In genomic region chr5:149647367-149648115, GRCm38 (mm10) we compare ENCODE assay signal across 12 mouse cellular contexts. TPM values are rescaled to one million over a fixed set of nuclear protein-coding genes. Genes with fewer than 3 reads are reported as not detected.
DNase-seq lines count a peak whose midpoint lies in the region; ATAC-seq and TF ChIP-seq lines count a peak whose summit lies in the region.
"Had no signal": no experiment of that assay in that cellular context is flagged by ENCODE, and none has a peak within 500 bp of the region (broad histone marks: within the 10 kb centered on the region; RNA-seq: fewer than 3 reads in every experiment).

No protein-coding gene starts in this region.

- ATAC-seq in kidney, postnatal 0 days (replicated peaks; ENCODE audit: low FRiP score, low read depth): no peak
- no peak for ATAC-seq in kidney, embryonic 16.5 days (ENCODE audit: low FRiP score, low TSS enrichment)
- ATAC-seq in midbrain, embryonic 12.5 days (ENCODE audit: low FRiP score, low read depth): peak; percentile 50; the same call in 1 of the 2 replicates
- no peak for ATAC-seq in monocyte, adult 5-6 weeks (replicated peaks; ENCODE audit: insufficient number of reproducible peaks, low FRiP score, low TSS enrichment, poor library complexity, severe bottlenecking)
- ATAC-seq: inflammation-experienced regulatory T-cells, adult 6 months had no signal

- H3K9ac ChIP-seq in kidney, postnatal 0 days (ENCODE audit: low read depth, low read length): no peak overlapping the region
- H3K9ac ChIP-seq in kidney, embryonic 16.5 days (replicated peaks; ENCODE audit: low read length): no peak overlapping the region
- H3K9ac ChIP-seq in MEL (ENCODE audit: control insufficient read depth, low read depth, low read length, poor library complexity, severe bottlenecking): peak overlapping the region; percentile 28
- no peak overlapping the region for H3K9ac ChIP-seq in midbrain, embryonic 12.5 days (replicated peaks)
- H3K9ac ChIP-seq: lung, embryonic 15.5 days had no signal

- no peak for TF ChIP-seq EP300 in MEL (IDR thresholded peaks at IDR 0.05; ENCODE audit: low read depth in 1 of 2, low read length in 2 of 2)

- WGBS in kidney, postnatal 0 days: 55% methylated on average over 8 of the region's 8 CpGs
- WGBS in kidney, embryonic 16.5 days: 60% methylated on average over 8 of the region's 8 CpGs
- WGBS in midbrain, embryonic 12.5 days: 68% methylated on average over 8 of the region's 8 CpGs

- no peak overlapping the region for H3K4me3 ChIP-seq in kidney, postnatal 0 days (replicated peaks; ENCODE audit: low read depth, low read length)
- H3K4me3 ChIP-seq in kidney, embryonic 16.5 days (ENCODE audit: low read length): no peak overlapping the region
- no peak overlapping the region for H3K4me3 ChIP-seq in MEL (ENCODE audit: control insufficient read depth in 1 of 2, insufficient read depth in 1 of 2, low read depth in 2 of 2, low read length in 2 of 2)
- H3K4me3 ChIP-seq in midbrain, embryonic 12.5 days: no peak overlapping the region
- H3K4me3 ChIP-seq: lung, embryonic 15.5 days had no signal

- no peak for TF ChIP-seq POLR2A in MEL (IDR thresholded peaks at IDR 0.05; ENCODE audit: control insufficient read depth in 1 of 2, insufficient read depth in 1 of 2, low read depth in 1 of 2, low read length in 2 of 2, poor library complexity in 1 of 2)
- TF ChIP-seq POLR2A in brain, embryonic 14.5 days (IDR thresholded peaks at IDR 0.05; ENCODE audit: borderline replicate concordance, extremely low read depth, insufficient read depth, insufficient read length, poor library complexity, severe bottlenecking): no peak

- no peak overlapping the region for H3K27ac ChIP-seq in kidney, postnatal 0 days
- no peak overlapping the region for H3K27ac ChIP-seq in kidney, embryonic 16.5 days (ENCODE audit: low read length)
- H3K27ac ChIP-seq in MEL (ENCODE audit: control insufficient read depth, low read depth, low read length): peak overlapping the region; percentile 99
- no peak overlapping the region for H3K27ac ChIP-seq in midbrain, embryonic 12.5 days (replicated peaks)
- H3K27ac ChIP-seq: lung, embryonic 15.5 days had no signal

- no peaks in the 10 kb centered on the region for H3K4me1 ChIP-seq in kidney, postnatal 0 days (replicated peaks; ENCODE audit: insufficient read depth, low read length)
- H3K4me1 ChIP-seq in kidney, embryonic 16.5 days (ENCODE audit: insufficient read depth, low read length): no peaks in the 10 kb centered on the region
- peaks cover 28 to 51% of the 10 kb centered on the region in 2 experiments for H3K4me1 ChIP-seq in MEL (ENCODE audit: control insufficient read depth in 1 of 2, insufficient read depth in 2 of 2, low read length in 2 of 2)
- H3K4me1 ChIP-seq in midbrain, embryonic 12.5 days: peaks cover 3% of the 10 kb centered on the region; the same call in 1 of the 2 replicates

- H3K9me3 ChIP-seq in kidney, postnatal 0 days (replicated peaks; ENCODE audit: low read length): no peaks in the 10 kb centered on the region
- no peaks in the 10 kb centered on the region for H3K9me3 ChIP-seq in kidney, embryonic 16.5 days (ENCODE audit: low read length)
- no peaks in the 10 kb centered on the region for H3K9me3 ChIP-seq in MEL (replicated peaks; ENCODE audit: insufficient read depth, low read length)
- no peaks in the 10 kb centered on the region for H3K9me3 ChIP-seq in midbrain, embryonic 12.5 days
- H3K9me3 ChIP-seq: lung, embryonic 15.5 days had no signal

- TF ChIP-seq RAD21 in MEL (IDR thresholded peaks at IDR 0.05; ENCODE audit: low read depth, low read length): no peak

- no peaks in the 10 kb centered on the region for H3K27me3 ChIP-seq in kidney, postnatal 0 days (ENCODE audit: insufficient read depth, low read length)
- H3K27me3 ChIP-seq in kidney, embryonic 16.5 days (ENCODE audit: insufficient read depth, low read length): no peaks in the 10 kb centered on the region
- H3K27me3 ChIP-seq in MEL (ENCODE audit: control insufficient read depth in 1 of 2, insufficient read depth in 2 of 2, low read length in 2 of 2): no peaks in the 10 kb centered on the region
- H3K27me3 ChIP-seq in midbrain, embryonic 12.5 days: 0 out of 2 replicates have a peak, but pooled peaks cover 9% of the 10 kb centered on the region
- H3K27me3 ChIP-seq: lung, embryonic 15.5 days had no signal

- TF ChIP-seq CTCF in kidney, postnatal 0 days (IDR thresholded peaks at IDR 0.05; ENCODE audit: low read depth): peak; percentile 46; the same call in 1 of the 2 replicates
- TF ChIP-seq CTCF in MEL (IDR thresholded peaks at IDR 0.05 in 2 of 3, conservative IDR thresholded peaks at IDR 0.05 in 1 of 3; ENCODE audit: control insufficient read depth in 1 of 3, insufficient read depth in 1 of 3, low read depth in 2 of 3, low read length in 3 of 3, poor library complexity in 1 of 3, severe bottlenecking in 1 of 3): no peak; a peak in 1 of 6 replicates
- peak; percentile 20; the same call in 1 of the 2 replicates for TF ChIP-seq CTCF in brain, embryonic 14.5 days (IDR thresholded peaks at IDR 0.05; ENCODE audit: borderline replicate concordance, extremely low read depth, insufficient read depth, insufficient read length)

- no peak overlapping the region for H3K4me2 ChIP-seq in kidney, postnatal 0 days (ENCODE audit: low read length)
- H3K4me2 ChIP-seq in kidney, embryonic 16.5 days (replicated peaks; ENCODE audit: low read depth, low read length): no peak overlapping the region
- no peak overlapping the region for H3K4me2 ChIP-seq in midbrain, embryonic 12.5 days (replicated peaks)
- H3K4me2 ChIP-seq: lung, embryonic 15.5 days had no signal

- no peaks in the 10 kb centered on the region for H3K36me3 ChIP-seq in kidney, postnatal 0 days (ENCODE audit: insufficient read depth, low read length)
- H3K36me3 ChIP-seq in kidney, embryonic 16.5 days (ENCODE audit: insufficient read depth, low read length): no peaks in the 10 kb centered on the region
- peaks cover 0 to 48% of the 10 kb centered on the region in 2 experiments; a peak in 2 of 4 replicates for H3K36me3 ChIP-seq in MEL (ENCODE audit: control insufficient read depth in 1 of 2, insufficient read depth in 2 of 2, low read length in 2 of 2)
- H3K36me3 ChIP-seq in midbrain, embryonic 12.5 days: no peaks in the 10 kb centered on the region
- H3K36me3 ChIP-seq: lung, embryonic 15.5 days had no signal

- DNase-seq in kidney, postnatal 0 days (ENCODE audit: low spot score): peak; percentile 29
- DNase-seq in MEL (ENCODE audit: low read depth, low spot score): peak; percentile 79
- peak; percentile 63 for DNase-seq in brain, embryonic 14.5 days (ENCODE audit: low read depth)
- DNase-seq in right cerebral cortex, postnatal 25 days: no peak
- DNase-seq in urinary bladder, adult 18-20 months (ENCODE audit: low spot score in 2 of 2): no peak
- DNase-seq: cerebellum, postnatal 25 days; thymus, postnatal 36 days had no signal

- H3K79me2 ChIP-seq in MEL (ENCODE audit: control insufficient read depth, insufficient read depth, low read length, poor library complexity): peaks cover 25% of the 10 kb centered on the region

TF ChIP-seq in MEL, 35 proteins besides CTCF, POLR2A, EP300 and RAD21:
- TF ChIP-seq MEF2A (IDR thresholded peaks at IDR 0.05; ENCODE audit: extremely low read depth, insufficient replicate concordance, low read depth, low read length, poor library complexity, severe bottlenecking) (no peak), TBP (IDR thresholded peaks at IDR 0.05; ENCODE audit: low read depth, low read length) (0 out of 2 replicates have a peak, but pooled peaks have one; percentile 30), MXI1 (IDR thresholded peaks at IDR 0.05; ENCODE audit: low read depth, low read length) (no peak), ZKSCAN1 (IDR thresholded peaks at IDR 0.05; ENCODE audit: low read depth, low read length) (no peak), GABPA (IDR thresholded peaks at IDR 0.05; ENCODE audit: low read depth, low read length) (no peak), UBTF (IDR thresholded peaks at IDR 0.05; ENCODE audit: borderline replicate concordance, insufficient read depth, low read depth, low read length) (no peak), ELF1 (IDR thresholded peaks at IDR 0.05; ENCODE audit: low read depth, low read length) (no peak), USF1 (IDR thresholded peaks at IDR 0.05; ENCODE audit: low read depth, low read length) (no peak)

RNA-seq across cellular contexts. Expression of gene Hsph1, which starts 11.4 kb away (rescaled TPM):
- polyA plus RNA-seq in kidney, postnatal 0 days (2015; fragmentation: Nextera tagmentation; extraction: Ambion mirVana): 25.0 and 27.4 TPM in 2 replicates
- polyA plus RNA-seq in kidney, embryonic 16.5 days (2015; fragmentation: Nextera tagmentation; extraction: Ambion mirVana): 67.5 and 68.8 TPM in 2 replicates
- total RNA-seq in MEL (2012; rRNA removed): 170 and 176 TPM in 2 replicates
- 100 to 1,000 TPM; 300 to 388 TPM for polyA plus RNA-seq in MEL (2012; ENCODE audit: insufficient read depth in 1 of 2, insufficient read length in 2 of 2, low read depth in 1 of 2, low replicate concordance in 2 of 2, missing spikeins in 1 of 2)
- polyA plus RNA-seq in brain, embryonic 14.5 days (2012; rRNA removed): 67.6 and 99.0 TPM in 2 replicates
- 105 and 119 TPM in 2 replicates for polyA plus RNA-seq in midbrain, embryonic 12.5 days (2016; fragmentation: Nextera tagmentation; extraction: Ambion mirVana)
- 27.5 to 77.0 TPM (median 49.1 TPM) in 3 replicates for total RNA-seq in monocyte, adult 5-6 weeks (2017)

RNA-seq across cellular contexts. Expression of gene B3glct, which starts 30.5 kb away (rescaled TPM):
- 15.4 and 16.3 TPM in 2 replicates for polyA plus RNA-seq in kidney, postnatal 0 days (2015; fragmentation: Nextera tagmentation; extraction: Ambion mirVana)
- 17.4 and 17.5 TPM in 2 replicates for polyA plus RNA-seq in kidney, embryonic 16.5 days (2015; fragmentation: Nextera tagmentation; extraction: Ambion mirVana)
- 9.1 and 14.2 TPM in 2 replicates for total RNA-seq in MEL (2012; rRNA removed)
- polyA plus RNA-seq in MEL (2012; ENCODE audit: insufficient read depth in 1 of 2, insufficient read length in 2 of 2, low read depth in 1 of 2, low replicate concordance in 2 of 2, missing spikeins in 1 of 2): 10 to 100 TPM in 1 of 2 experiments, not detected in 1; 12.1 TPM
- polyA plus RNA-seq in brain, embryonic 14.5 days (2012; rRNA removed): 18.0 and 20.4 TPM in 2 replicates
- polyA plus RNA-seq in midbrain, embryonic 12.5 days (2016; fragmentation: Nextera tagmentation; extraction: Ambion mirVana): 15.2 and 16.0 TPM in 2 replicates
- total RNA-seq in monocyte, adult 5-6 weeks (2017): 1.9 to 6.3 TPM (median 2.4 TPM) in 3 replicates

Comparison
In these comparisons a context has a peak if more than half of its experiments do, and no peak if none do; other contexts are left out.
1. DNase-seq: peak in kidney, postnatal 0 days (single experiment), MEL (single experiment) and brain, embryonic 14.5 days (single experiment); none in right cerebral cortex, postnatal 25 days (single experiment) and urinary bladder, adult 18-20 months (0 of 2).
2. CTCF ChIP-seq: peak in kidney, postnatal 0 days (single experiment) and brain, embryonic 14.5 days (single experiment); none in MEL (0 of 3).